Mouse (Mus musculus): ENCODE data around the gene Speer4b.

DNA sequence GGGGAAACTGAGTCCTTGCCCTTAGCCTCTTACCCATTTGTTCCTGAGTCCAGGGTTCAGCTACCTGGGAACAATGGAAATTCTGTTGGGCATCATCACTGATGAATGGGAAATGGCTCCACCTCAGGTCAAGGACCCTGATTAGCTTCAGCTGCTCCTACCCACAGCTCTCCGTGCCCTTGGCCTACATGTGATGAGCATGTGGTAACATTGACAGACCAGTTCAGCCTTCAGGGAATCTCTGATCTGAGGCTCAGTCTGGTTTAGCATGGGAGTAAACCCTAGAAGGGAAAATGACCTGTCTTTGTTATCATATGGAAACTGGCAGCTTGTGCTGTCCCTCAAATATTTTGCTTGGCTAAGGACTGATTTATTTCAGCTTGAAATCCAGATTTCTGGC, 43.6 kb downstream of the Speer4b start:
- no peak for TF ChIP-seq CTCF (IDR thresholded peaks at IDR 0.05; ENCODE audit: borderline replicate concordance, insufficient read depth, low read depth, low read length)
- TF ChIP-seq POLR2A (IDR thresholded peaks at IDR 0.05; ENCODE audit: borderline replicate concordance, insufficient read depth, low read length): no peak
